Mouse (Mus musculus): ENCODE data around the gene Cpd. TPM values are rescaled to one million over a fixed set of nuclear protein-coding genes. Genes with fewer than 3 reads are reported as not detected.
A peak's percentile ranks its signal among the peaks of the same experiment; 100 is the strongest.

Cpd gene
- polyA plus RNA-seq, 3 experiments from 2014 or later, result 3.8 to 5.5 (median 5.5) TPM

- ATAC-seq, result no peak
These were observed 71.3 kb downstream of the Cpd start for GRCm38 (mm10) chr11:76775533-76775932.

GRCm38 (mm10) chr11:76773811-76774210 is 73.0 kb downstream of the Cpd start:
- ATAC-seq, result no peak

- ATAC-seq, result no peak
These were observed 76.3 kb downstream of the Cpd start for GRCm38 (mm10) chr11:76770566-76770965.

GRCm38 (mm10) chr11:76763741-76764122 is 83.1 kb downstream of the Cpd start:
- ATAC-seq, result no peak

DNA sequence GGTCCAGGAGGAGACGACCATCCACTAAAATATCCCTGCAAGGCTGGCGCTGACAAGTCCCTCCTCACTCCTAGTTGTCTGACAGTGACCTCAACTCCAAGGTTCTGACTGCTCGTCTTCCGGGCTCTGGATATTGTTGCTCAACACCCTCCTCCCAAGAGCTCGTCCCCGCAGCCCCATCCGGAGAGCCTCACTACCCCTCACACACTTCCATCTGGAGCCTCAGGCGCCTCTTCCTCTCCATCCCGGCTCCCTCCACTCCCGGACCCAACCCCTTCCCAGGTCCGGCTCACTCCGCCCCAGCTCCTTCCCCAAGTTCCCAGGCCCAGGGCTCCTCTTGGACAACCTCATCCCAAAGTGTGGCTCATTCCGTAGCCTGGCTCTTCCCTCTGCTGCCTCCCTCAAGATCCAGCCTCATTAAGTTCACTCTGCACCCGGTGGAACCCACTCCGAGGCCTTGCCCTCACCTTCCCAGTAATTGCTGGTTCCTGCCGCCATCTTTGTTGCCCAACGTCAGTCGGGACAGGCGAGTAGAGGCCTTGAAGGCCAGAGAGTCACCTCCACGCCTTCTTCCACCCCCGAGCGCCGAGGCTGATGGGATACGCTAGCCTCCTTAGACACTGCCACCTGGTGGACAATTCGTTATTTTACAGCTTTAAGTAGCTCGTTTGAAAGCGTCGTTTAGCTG is 83.6 kb downstream of the Cpd start, which contains the start of gene Gosr1:
Gosr1 (minus strand) TSS at position 527 of the 688 bp plus-strand sequence.
- peak; percentile 99 for ATAC-seq

GRCm38 (mm10) chr11:76752276-76752675 is 94.5 kb downstream of the Cpd start:
- ATAC-seq, result no peak

DNA sequence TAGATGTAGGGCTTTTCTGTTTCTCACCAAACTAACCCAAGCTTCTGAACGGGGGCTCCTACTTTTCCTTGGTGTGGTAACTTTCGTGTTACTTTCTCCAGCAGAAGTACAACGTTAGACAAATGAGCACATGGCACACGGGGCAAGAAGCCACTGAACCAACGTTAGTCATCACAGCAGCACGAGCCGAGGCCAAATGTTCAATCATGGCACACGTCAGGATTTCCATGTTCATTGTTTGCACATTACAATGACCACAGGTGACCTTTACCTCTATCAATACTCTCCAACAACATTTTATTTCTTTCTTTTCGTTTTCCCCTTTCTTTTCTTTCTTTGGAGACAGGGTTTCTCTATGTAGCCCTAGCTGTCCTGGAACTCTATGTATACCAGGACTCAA is 98.0 kb downstream of the Cpd start:
- ATAC-seq, result no peak

DNA sequence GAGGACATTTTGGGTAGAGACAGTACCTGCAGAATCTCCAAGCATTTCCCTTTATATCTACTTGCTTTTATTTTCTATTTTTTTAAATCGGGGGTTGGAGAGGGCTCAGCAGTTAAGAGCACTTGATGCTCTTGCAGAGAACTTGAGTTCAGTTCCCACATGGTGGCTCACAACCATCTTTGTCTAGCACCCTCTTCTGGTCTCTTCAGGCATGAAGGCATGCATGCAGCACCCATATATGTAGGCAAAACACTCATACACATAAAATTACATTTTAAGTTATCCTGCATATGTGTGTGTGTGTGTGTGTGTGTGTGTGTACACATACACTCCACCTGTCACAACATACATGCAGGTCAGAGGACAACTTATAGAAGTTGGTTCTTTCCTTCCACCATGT is 100.9 kb downstream of the Cpd start:
- ATAC-seq, result no peak

DNA sequence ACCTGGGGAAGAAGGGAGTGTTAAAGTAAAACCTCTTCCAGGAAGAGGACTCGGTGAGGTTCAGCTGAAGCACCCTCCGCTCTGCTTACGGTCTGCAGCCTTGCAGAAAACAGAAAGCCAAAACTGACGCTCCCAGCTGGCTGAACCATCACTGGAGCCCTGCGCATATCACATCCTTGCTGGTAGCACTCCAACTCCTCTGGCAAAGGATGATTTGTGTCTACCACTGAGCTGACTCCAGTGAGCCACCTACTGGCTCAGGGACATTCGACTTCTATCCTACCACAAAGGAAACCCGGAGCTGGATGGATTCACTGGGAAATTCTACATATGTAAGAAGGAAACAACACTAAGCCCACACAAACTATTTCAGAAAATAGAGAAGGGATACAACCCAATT is 102.3 kb downstream of the Cpd start:
- no peak for ATAC-seq

- ATAC-seq, result no peak
These were observed 104.3 kb downstream of the Cpd start for GRCm38 (mm10) chr11:76742511-76742910.

DNA sequence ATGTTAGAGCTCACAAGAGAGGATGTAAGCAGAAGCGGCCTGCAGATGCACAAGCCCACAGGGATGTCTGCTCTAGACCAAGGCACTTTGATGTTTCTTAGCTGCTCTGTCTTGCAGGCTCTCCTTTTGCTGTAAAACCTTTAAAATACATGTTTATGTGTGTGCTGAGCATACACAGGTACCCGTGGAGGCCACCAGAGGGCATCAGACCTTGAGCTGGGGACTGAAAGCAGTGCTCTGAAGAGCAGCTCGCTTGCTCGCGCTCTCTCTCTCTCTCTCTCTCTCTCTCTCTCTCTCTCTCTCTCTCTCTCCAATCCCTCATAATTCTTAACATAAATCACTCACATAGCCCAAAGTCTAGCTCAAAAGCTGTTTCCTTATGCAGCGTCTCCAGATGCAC is 107.7 kb downstream of the Cpd start:
- ATAC-seq, result no peak

DNA sequence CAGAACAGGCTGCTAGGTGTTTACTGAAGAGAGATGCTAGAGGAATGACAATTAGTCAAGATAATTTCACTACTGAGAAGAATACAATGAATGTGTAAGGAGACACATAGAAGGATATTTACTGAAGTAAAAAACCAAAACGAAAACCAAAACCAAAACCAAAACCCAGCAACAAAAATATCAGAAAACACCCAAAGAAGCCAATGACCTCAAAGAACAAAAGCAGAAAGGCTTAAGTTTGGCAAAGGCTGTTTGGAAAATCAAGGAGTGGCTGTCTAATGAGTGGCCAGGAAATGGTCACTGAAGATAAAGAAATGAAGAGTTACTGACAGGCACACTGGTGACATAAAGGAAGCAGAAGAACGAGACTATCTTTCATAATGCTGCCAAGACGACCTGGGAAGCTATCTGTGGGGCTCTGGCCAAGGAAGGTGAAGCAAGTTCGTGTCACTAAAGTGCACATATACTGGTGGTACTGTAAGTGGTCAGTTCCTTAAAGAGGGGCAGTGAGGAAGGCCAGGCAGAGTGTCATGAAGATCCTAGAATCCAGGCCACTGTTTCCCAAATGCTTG is 111.0 kb downstream of the Cpd start:
- ATAC-seq, result peak; percentile 26

DNA sequence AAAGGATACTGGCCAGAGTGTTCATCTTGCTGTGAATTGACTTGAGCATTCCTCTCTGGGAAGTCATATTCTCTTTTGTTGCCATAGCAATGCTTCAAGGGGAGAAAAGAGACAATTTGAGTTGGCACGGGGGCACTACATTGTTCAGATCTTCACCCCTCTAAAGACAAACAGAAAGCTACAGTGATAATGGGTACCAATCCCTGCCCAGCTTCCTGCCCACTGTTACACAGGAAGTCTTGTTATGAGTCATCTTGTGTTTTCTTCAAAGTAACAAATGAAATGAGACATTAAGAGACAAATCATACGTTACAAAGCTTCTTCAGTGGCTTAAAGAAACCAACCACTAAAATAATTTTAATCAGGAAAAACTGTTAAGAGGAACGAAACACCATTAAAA is 112.3 kb downstream of the Cpd start:
- ATAC-seq, result peak; percentile 92

GRCm38 (mm10) chr11:76730650-76731049 is 116.2 kb downstream of the Cpd start:
- ATAC-seq, result no peak

Other genes starting within 250 kb of the Cpd start
- gene Abr, start 224.7 kb downstream of the Cpd start, polyA plus RNA-seq (2017; shearing (Covaris generic)), result 10 to 100 TPM; 14.4 to 17.1 (median 15.4) TPM
- gene Bhlha9, start 174.5 kb downstream of the Cpd start, polyA plus RNA-seq (2017; shearing (Covaris generic)), result not detected
- gene Trarg1, start 167.2 kb downstream of the Cpd start, polyA plus RNA-seq (2017; shearing (Covaris generic)), result under 1 TPM in 1 of 3 experiments, not detected in 2; 0.66 TPM
- 10 to 100 TPM; 41.5 to 52.6 (median 52.3) TPM for gene Gosr1, start 83.4 kb downstream of the Cpd start, polyA plus RNA-seq (2017; shearing (Covaris generic))
- gene Tmigd1, start 55.1 kb upstream of the Cpd start, polyA plus RNA-seq (2017; shearing (Covaris generic)), result 1 to 10 TPM in 2 of 3 experiments, under 1 TPM in 1; 0.42 to 2.8 (median 1.1) TPM
- gene Blmh, start 77.8 kb upstream of the Cpd start, polyA plus RNA-seq (2017; shearing (Covaris generic)), result 100 to 1,000 TPM in 1 of 3 experiments, 10 to 100 TPM in 2; 83.8 to 135 (median 88.1) TPM
- gene Slc6a4, start 151.6 kb upstream of the Cpd start, polyA plus RNA-seq (2017; shearing (Covaris generic)), result not detected
- 10 to 100 TPM; 59.6 to 90.3 (median 71.1) TPM for gene Nsrp1, start 231.4 kb upstream of the Cpd start, polyA plus RNA-seq (2017; shearing (Covaris generic))

All from inflammation-experienced regulatory T-cells, adult 6 months (primary cell).